Mouse (Mus musculus): Measurements from ENCODE around the gene Dtnb. TPM values are rescaled to one million over a fixed set of nuclear protein-coding genes. Genes with fewer than 3 reads are reported as not detected.
"Not testable (repeated sequence)": the region's sequence is repeated elsewhere in the genome, so short reads cannot be mapped to it uniquely, and the experiment has no call there.

Dtnb gene
- total RNA-seq, 2 experiments from 2014 or later = 80.5 to 87.0 TPM

DNA sequence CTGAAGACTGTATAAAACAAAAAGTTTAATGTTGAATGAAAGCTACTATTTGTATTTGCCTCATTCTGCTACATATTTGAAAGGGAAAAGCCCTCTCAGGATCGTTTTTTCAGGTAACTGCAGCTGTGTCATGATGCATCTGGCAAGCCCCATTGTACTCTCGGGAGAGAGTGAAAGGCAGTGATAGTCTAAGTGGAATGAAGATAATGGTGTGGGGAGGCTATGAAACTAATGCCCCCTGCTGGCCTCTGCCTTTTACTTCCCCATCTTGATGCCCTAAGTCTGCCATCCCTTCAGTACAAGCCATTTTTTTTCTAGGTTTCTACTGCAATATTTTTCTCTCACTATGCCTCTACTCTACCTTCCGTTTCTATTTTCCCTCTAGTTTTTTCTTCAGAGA is 69.8 kb downstream of the Dtnb start:
- no peak for DNase-seq (ENCODE audit: low spot score in 2 of 2)
- intact Hi-C loops (cut with DNase I) = no loop called here

DNA sequence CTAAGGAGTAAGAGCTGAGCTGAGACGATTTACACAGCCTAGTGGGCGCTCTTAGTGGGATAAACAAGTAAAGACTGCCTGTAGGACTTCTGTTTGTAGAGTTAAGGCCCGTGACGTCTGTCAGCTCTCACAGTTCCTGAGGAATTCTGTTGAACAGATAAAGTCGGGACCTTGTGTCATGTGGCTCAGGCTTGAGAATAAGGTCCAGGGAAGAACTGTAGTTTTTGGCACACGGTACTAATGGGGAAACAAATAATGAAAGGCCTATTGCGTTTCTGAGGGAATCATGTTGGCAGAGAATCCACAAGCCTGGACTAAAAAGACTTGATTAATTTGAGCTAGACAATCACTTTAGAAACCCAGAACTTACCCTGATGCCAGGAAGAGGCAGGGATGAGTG is 84.6 kb downstream of the Dtnb start:
- no peak for DNase-seq (ENCODE audit: low spot score in 2 of 2)
- intact Hi-C loops (cut with DNase I) = no loop called here

DNA sequence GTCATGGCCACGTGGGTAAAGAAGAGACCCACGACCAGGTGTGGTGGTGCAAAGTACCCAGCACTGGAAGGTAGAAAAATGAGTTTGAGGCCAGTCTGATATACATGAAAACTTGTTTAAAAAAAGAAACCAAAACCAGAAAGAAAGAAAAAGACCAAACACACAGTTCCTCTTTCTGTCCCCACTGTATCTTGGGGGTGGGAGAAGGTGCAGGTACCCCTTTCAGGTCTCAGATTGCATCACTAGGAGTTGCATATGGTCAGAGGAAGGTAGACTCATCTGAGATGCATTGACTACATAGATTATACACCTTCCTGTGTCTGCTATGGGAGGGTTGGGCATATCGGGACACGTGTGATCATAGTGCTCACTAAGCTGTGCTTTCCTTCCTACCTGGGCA is 85.1 kb downstream of the Dtnb start:
- DNase-seq (ENCODE audit: low spot score in 2 of 2) = no peak
- intact Hi-C loops (cut with DNase I) = no loop called here

DNA sequence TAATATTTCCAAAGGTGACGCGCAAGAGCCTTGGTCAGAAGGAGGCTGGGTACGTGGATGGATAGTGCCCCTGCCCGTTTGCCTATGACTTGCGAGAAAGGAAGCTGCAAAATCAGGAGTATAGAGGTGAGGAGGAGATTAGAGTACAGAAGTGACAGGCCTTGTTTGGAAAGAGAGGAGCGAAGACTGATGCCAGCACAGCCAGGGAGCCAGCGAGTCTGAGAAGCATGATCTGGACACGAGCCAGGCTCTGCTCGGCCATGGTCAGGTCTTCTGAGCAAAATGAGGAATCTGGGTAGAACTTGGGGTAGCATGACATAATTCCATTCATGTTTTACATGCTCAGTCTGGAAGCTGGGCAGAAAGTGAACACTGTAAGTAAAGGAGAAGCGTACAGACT is 85.6 kb downstream of the Dtnb start:
- DNase-seq (ENCODE audit: low spot score in 2 of 2) = no peak
- intact Hi-C loops (cut with DNase I) = no loop called here

DNA sequence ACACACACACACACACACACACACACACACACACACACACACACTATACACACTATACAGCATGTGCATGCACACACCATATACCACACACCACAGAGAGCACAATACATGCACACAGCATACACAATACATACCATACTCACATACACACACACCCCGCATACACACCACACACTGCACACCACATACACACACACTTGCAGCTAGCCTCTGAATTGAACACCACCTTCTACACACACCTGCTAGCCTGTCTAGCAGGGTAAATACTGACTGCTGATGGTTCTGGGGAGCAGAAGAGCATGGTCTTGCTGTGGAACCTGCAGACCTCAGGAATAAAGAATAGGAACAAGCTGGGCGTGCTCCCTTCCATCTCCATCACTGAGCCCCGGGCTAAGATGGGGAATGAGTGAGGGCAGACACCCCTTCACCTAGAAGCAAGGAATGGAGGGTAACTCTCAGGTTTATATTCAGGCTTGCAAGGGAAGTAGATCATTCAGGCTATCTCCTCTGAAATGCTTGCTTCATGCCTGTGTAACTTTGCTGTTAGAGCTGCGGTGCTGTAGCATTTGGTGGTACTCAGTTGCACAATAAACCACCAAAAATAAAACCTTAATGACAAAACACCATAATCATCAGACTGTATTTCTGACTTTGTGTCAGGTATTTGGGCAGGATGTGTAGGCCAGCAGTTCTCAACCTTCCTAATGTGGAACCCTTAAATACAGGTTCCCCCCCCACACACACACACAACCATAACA is 87.6 kb downstream of the Dtnb start:
- intact Hi-C loops (cut with DNase I) = loop anchor here (5.0 kb wide), 1 partner anchor 148 kb away; the partner anchor contains the start of gene Dnmt3a

DNA sequence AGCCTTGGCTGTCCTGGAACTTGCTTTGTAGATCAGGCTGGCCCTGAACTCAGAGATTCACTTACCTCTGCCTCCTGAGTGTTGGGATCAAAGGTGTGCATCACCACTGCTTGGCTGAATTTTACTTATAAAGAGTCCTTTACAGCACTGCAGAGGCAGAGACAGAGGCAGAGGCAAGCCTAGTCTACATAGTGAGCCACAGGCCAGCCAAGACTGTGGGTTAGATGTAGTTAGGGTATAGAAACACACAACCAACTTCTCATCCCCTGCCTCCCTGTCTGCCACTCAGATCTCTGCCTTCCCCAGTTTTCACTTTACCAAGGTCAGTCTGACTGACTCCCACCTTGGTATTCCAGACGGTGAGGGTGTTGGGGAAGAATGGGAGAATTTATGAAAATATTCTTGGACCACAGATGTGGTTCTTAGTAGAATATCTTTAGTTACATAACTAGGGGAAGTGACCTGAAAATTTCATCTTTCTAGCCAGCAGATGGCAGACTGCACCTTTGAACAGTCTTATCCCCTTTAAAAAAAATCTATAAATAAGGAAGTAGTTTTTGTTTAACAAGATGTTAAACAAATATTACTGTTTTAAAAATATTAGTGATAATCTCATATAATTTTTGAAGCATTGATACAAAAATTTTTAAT is 88.9 kb downstream of the Dtnb start:
- peak; percentile 45 to 60 for DNase-seq (ENCODE audit: low spot score in 2 of 2)
- intact Hi-C loops (cut with DNase I) = loop anchor here (5.0 kb wide), 1 partner anchor 146 kb away; the partner anchor contains the start of gene Dnmt3a

More for the DNA sequence above, 87.6 kb downstream of the Dtnb start:
- DNase-seq (ENCODE audit: low spot score in 2 of 2) = no peak

DNA sequence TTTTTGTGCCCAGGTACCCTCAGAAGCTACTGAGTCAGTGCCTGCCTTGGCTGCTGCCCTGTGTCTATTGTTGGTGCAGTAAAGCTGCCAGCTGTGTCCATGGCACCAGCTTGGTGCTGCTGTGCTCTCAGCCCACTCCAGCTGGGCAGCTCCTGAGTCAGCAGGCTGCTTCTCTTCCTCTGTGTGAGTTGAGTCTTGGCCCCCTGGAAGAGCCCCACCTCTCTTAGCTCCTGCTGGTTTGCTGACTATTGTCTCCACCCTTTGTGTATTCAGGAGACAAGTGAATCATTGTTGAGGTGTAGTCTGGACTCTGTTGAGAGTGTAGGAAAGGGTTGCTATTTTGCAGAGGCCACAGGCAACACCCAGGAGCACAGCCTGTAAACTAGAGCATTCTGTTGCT is 90.5 kb downstream of the Dtnb start:
- intact Hi-C loops (cut with DNase I) = loop anchor here (5.0 kb wide), 1 partner anchor 145 kb away; the partner anchor contains the start of gene Dnmt3a
- peak in 1 of 2 experiments; percentile 30 for DNase-seq (ENCODE audit: low spot score in 2 of 2)

DNA sequence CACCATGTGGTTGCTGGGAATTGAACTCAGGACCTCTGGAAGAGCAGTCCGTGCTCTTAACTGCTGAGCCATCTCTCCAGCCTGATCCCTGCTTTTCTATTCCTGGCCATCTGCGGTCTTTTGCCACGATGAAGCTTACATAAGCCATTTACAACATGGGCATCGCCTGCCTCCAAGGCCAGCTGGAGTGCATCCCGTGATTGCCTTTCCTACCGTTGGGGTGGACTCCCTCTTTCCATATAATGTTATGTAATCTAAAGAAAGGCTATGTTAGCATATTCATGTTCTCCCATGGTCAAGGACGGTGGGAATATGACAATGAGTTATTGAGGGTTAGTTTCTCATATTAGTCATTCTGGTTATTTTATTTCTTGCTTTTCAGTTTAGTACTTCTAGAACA is 91.2 kb downstream of the Dtnb start:
- no peak for DNase-seq (ENCODE audit: low spot score in 2 of 2)
- intact Hi-C loops (cut with DNase I) = loop anchor here (5.0 kb wide), 1 partner anchor 144 kb away; the partner anchor contains the start of gene Dnmt3a

DNA sequence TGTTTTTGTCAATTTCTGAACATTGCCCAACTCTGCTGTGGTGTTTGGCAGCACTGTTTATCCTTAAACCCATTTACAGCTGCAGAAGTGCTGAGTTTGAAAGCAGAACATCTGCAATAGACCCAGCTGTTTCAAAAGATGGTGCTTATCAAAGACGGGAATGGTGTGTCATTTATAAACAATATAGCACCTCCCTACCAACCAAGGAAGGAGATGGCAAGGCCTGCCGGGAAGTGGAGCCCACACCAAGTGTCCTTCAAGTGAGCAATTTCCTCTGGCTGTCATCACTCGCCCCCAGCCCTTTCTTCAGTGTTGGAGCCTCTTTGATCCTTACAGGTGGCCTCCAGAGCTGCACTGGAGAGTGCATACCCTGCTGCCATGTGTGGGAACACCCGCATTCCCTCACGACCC is 97.8 kb downstream of the Dtnb start:
- intact Hi-C loops (cut with DNase I) = no loop called here
- DNase-seq (ENCODE audit: low spot score in 2 of 2) = no peak

DNA sequence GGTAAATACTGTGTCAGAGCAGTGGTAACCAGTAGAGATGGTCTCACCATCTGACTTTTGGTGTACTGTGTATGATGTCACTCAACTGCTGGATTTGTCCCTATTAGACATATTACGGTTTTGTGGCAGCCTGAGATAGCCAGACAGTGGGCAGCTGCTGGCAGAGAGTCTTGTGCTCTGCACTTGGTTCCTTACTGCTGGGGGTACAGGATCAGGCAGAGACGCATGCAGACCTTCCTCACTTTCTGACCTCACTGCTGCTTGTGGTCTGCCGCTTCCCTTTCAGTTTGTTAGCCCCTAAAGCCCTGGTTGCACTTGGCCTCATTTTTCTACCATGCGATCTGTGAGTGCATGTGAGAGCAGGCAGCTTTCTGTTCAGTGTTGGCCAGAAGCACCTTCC is 98.9 kb downstream of the Dtnb start:
- no peak for DNase-seq (ENCODE audit: low spot score in 2 of 2)
- intact Hi-C loops (cut with DNase I) = no loop called here

DNA sequence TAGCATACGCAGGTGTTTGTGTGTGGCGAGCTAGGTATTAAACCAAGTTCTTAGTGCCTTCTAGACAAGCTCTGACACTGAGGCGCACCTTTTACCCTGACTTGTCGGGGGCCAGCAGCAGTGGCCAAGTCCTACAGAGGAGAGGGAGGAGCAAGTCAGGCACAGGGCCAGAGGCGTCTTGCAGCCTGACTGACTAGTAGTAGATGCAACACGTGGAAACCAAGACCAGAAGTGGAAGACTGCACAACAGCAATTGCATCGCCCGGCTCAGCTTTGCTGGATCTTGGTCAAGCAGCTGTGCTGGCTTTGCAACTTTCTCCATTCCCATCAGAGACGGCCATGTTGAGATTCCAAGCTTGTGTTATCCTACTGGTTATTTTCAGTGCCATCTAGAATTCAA is 100.6 kb downstream of the Dtnb start:
- no peak for DNase-seq (ENCODE audit: low spot score in 2 of 2)
- intact Hi-C loops (cut with DNase I) = no loop called here

DNA sequence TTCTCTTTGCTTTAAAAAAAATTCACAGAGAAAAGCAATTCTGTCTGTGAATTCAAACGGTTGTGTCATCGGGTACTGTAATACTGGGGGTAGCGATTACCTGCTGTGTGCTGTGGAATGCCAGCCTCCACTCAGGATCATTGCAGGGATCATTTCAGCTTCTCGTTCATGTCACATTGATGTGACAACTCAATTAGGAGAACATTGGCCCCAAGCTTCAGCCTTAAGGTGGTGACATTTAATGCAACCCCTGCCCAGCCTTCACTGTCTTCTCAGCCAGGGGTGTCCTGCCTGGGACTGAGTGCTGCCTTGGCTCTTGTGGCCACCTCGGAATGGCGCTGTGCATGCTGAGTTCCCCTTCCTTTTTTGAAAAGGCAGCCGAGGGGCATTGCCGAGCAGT is 101.7 kb downstream of the Dtnb start:
- no peak for DNase-seq (ENCODE audit: low spot score in 2 of 2)

DNA sequence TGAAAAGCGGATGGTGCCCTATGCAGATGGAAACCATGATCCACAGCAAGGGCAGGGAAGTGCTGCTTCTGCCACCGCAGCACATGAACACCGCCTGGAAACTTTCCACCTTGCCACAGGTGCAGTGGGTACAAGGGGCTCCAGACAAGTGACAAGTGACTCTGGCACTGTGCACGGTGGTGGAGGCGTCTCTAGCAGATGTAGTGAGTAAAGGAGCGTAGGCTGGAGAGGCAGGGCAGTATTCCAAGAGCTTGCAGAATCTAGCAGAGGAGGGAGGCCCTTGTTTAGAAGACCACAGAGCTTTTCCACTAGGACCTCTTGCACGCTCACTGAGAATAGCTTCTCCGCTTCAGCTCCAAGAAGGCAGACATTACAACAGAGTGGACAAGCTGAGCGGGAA is 102.7 kb downstream of the Dtnb start:
- intact Hi-C loops (cut with DNase I) = no loop called here
- peak; percentile 78 to 88 for DNase-seq (ENCODE audit: low spot score in 2 of 2)

More for the DNA sequence above, 101.7 kb downstream of the Dtnb start:
- intact Hi-C loops (cut with DNase I) = no loop called here

DNA sequence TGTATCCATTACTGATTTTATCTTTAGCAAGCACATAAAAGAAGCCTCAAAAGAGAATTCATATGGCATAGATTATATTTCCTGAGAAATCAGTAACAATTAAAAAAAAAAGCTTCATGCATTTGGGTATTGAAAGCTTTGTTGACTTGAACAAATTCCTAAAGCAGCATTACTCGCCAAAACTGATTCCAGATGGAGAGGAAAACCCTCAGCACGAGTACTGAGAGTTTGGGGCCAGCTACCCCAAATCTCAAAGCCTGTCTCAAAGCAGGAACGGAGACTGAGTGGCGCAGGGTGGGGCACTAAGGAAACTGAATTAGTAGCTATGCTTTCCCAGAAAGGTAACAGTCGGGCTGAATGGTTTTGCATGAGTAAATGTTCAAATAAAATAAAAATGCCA is 108.5 kb downstream of the Dtnb start:
- no peak for DNase-seq (ENCODE audit: low spot score in 2 of 2)
- intact Hi-C loops (cut with DNase I) = no loop called here

DNA sequence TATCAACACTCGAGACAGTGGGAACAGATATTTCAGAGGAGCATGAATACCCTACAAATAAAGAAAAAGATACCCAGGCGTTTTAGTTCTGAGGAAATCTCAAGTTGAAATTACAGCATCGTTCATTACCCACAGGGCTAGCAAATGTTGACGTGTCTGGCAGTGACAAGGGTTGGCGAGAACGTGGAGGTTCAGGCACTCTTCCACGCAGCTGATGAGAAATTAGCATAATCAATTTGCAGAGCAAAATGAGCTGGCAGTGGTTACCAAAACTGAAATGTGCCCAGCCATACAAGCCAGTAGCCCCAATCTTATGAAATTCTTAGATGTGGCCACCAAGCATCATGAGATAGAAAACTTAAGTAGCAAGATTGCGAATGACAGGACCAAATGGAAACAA is 110.9 kb downstream of the Dtnb start:
- intact Hi-C loops (cut with DNase I) = no loop called here
- no peak for DNase-seq (ENCODE audit: low spot score in 2 of 2)

DNA sequence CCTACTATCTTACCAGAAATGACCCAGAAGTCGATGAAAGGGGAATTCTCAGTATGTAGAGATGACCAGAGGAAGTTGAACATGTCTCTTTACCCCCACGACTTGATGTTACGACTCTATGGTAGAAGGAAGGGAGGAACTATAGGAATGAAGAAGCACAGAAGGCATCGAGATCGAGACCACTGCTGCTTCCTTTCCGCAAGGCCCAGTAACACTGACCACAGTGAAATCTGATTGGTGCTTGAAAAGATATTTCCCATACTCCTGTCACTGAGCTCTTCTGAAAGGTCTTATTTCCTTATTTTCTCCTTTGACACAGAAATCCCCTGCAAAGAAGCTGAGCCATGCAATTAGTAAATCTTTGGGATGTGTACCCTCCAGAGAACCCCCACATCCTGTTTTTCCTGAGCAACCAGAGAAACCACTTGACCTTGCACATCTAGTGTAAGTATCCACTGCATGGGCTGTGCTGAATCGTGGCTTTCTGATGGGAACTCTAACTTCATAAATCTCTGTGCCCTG is 114.3 kb downstream of the Dtnb start:
- no peak for DNase-seq (ENCODE audit: low spot score in 2 of 2)
- intact Hi-C loops (cut with DNase I) = no loop called here

DNA sequence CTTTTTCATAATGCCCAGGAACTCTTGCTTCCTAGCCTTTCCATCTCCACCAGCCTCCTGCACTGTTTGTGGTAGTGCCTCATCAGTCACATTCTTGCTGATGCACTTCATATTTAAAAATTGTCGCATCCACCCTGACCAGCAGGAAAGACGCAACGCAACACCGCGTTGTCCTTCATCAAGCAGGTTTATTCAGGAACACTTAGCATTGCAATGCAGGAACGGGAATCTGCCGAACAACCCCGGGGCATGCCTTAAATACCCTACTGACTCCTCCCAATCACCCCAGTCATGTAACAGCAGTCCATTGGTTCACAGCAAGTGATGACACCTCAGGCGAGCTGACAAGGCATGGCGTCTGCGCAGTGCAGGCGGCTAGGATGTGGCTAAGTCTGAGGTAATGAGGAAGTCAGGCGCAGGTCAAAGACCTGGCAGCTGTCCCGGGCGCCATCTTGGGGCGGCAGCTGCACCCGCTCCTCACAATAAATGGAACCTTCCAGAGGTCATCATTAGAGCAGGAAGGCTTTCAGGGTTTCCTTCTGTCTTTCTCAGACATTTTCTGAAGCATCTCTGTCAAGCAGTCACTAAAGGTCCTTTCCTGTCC is 118.8 kb downstream of the Dtnb start:
- DNase-seq (ENCODE audit: low spot score in 2 of 2); intact Hi-C loops (cut with DNase I): not testable (repeated sequence)

DNA sequence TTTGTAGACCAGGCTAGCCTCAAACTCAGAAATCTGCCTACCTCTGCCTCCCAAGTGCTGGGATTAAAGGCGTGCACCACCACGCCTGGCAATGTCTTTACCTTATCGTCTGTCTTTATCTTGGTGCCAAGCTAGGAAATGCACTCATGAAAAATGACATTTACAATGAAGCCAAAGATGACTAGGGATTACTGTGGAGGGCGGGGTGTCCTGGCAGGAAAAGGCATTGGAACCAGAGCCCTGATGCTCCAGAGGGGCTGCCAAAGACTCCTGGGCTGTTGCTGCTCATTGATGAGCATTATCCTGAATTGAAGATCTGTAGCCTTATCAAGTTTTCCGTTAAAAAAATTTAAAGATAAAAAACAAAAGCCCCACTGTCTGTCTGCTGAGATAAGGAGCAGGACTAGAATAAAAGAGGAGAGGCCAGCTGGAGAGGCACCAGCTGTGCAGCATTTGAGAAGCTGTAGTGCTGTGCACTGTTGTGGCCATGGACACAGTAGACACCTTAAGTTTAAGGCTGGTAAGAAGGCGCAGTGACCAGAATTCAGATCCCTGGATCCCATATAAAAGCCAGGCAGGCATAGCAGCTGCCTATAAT is 120.7 kb downstream of the Dtnb start:
- DNase-seq (ENCODE audit: low spot score in 2 of 2) = no peak
- intact Hi-C loops (cut with DNase I) = no loop called here

DNA sequence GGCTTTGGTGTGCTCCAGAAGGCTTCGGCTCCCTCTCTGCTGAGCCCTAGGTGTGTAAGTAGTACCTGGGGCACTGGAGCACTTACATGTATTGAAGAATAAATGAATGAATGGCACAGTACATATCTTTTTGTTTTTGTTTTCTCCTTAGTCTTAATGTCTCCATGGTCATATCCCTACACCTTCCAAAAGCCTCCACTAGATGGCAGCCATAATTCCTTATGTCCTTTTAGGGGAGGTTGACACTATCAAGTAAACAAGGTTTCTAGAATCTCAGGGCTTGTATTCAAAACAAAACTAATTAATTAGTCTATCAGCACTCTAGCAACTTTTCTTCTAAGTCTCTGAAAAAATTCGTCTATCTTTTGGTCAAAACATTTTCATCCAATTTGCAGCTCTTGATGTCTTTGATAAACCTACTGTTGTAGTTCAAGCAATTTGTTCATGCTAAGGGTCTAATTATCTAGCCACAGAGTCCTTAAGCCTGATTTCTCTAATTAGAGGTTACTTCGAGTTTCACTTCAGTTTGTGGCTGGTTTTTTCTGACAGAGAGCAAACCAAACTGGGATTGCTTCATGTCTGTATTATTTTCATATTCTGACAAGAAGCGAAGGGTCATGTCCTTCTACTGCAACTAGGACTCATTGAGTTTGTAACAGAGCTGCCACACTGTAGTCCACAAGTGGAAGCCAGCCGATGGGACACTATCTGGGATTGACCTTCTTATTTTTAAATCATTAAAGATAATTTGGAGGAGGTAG is 123.7 kb downstream of the Dtnb start:
- intact Hi-C loops (cut with DNase I) = loop anchor here (5.0 kb wide), 1 partner anchor 96 kb away; no protein-coding TSS in a partner anchor
- DNase-seq (ENCODE audit: low spot score in 2 of 2) = peak in 1 of 2 experiments; percentile 68

Data from left cerebral cortex, postnatal 14 days (tissue).